Mouse (Mus musculus): ENCODE results near the gene Adamts17.

The Adamts17 gene

GRCm38 (mm10) chr7:66933251-66933650, 93.7 kb downstream of the Adamts17 start:
- no peak for DNase-seq (ENCODE audit: low read depth, low spot score)

GRCm38 (mm10) chr7:66934062-66934461, 94.5 kb downstream of the Adamts17 start:
- no peak for DNase-seq (ENCODE audit: low read depth, low spot score)

- no peak for DNase-seq (ENCODE audit: low read depth, low spot score)
These were observed 95.5 kb downstream of the Adamts17 start for GRCm38 (mm10) chr7:66935041-66935440.

- DNase-seq (ENCODE audit: low read depth, low spot score) = no peak
These were observed 96.7 kb downstream of the Adamts17 start for GRCm38 (mm10) chr7:66936042-66936755.

GRCm38 (mm10) chr7:66936911-66937310, 97.4 kb downstream of the Adamts17 start:
- no peak for DNase-seq (ENCODE audit: low read depth, low spot score)

GRCm38 (mm10) chr7:66938988-66939783, 99.7 kb downstream of the Adamts17 start:
- DNase-seq (ENCODE audit: low read depth, low spot score) = no peak

- DNase-seq (ENCODE audit: low read depth, low spot score) = no peak
These were observed 101.2 kb downstream of the Adamts17 start for GRCm38 (mm10) chr7:66940761-66941160.

- DNase-seq (ENCODE audit: low read depth, low spot score) = no peak
These were observed 109.5 kb downstream of the Adamts17 start for GRCm38 (mm10) chr7:66949006-66949405.

- no peak for DNase-seq (ENCODE audit: low read depth, low spot score)
These were observed 113.4 kb downstream of the Adamts17 start for GRCm38 (mm10) chr7:66952921-66953320.

- no peak for DNase-seq (ENCODE audit: low read depth, low spot score)
These were observed 114.5 kb downstream of the Adamts17 start for GRCm38 (mm10) chr7:66954073-66954472.

- DNase-seq (ENCODE audit: low read depth, low spot score) = no peak
These were observed 115.2 kb downstream of the Adamts17 start for GRCm38 (mm10) chr7:66954723-66955122.

- no peak for DNase-seq (ENCODE audit: low read depth, low spot score)
These were observed 116.0 kb downstream of the Adamts17 start for GRCm38 (mm10) chr7:66955455-66955919.

- no peak for DNase-seq (ENCODE audit: low read depth, low spot score)
These were observed 116.4 kb downstream of the Adamts17 start for GRCm38 (mm10) chr7:66955978-66956377.

- no peak for DNase-seq (ENCODE audit: low read depth, low spot score)
These were observed 118.2 kb downstream of the Adamts17 start for GRCm38 (mm10) chr7:66957764-66958163.

GRCm38 (mm10) chr7:66960246-66961033, 120.9 kb downstream of the Adamts17 start:
- DNase-seq (ENCODE audit: low read depth, low spot score) = no peak

GRCm38 (mm10) chr7:66962736-66963135, 123.2 kb downstream of the Adamts17 start:
- DNase-seq (ENCODE audit: low read depth, low spot score) = no peak

GRCm38 (mm10) chr7:66963541-66963940, 124.0 kb downstream of the Adamts17 start:
- no peak for DNase-seq (ENCODE audit: low read depth, low spot score)

GRCm38 (mm10) chr7:66966541-66967205, 127.1 kb downstream of the Adamts17 start:
- DNase-seq (ENCODE audit: low read depth, low spot score) = no peak

- no peak for DNase-seq (ENCODE audit: low read depth, low spot score)
These were observed 127.8 kb downstream of the Adamts17 start for GRCm38 (mm10) chr7:66967206-66967919.

GRCm38 (mm10) chr7:66968661-66969060, 129.1 kb downstream of the Adamts17 start:
- no peak for DNase-seq (ENCODE audit: low read depth, low spot score)

- DNase-seq (ENCODE audit: low read depth, low spot score) = no peak
These were observed 129.7 kb downstream of the Adamts17 start for GRCm38 (mm10) chr7:66969199-66969598.

All from WW6 (cell line).